Mouse (Mus musculus): ENCODE measurements around the gene Hist1h3b. TPM values are rescaled to one million over a fixed set of nuclear protein-coding genes. Genes with fewer than 3 reads are reported as not detected.
"Not testable (repeated sequence)": the region's sequence is repeated elsewhere in the genome, so short reads cannot be mapped to it uniquely, and the experiment has no call there.

The Hist1h3b gene
- polyA plus RNA-seq, 1 experiment, result 4.7 TPM

DNA sequence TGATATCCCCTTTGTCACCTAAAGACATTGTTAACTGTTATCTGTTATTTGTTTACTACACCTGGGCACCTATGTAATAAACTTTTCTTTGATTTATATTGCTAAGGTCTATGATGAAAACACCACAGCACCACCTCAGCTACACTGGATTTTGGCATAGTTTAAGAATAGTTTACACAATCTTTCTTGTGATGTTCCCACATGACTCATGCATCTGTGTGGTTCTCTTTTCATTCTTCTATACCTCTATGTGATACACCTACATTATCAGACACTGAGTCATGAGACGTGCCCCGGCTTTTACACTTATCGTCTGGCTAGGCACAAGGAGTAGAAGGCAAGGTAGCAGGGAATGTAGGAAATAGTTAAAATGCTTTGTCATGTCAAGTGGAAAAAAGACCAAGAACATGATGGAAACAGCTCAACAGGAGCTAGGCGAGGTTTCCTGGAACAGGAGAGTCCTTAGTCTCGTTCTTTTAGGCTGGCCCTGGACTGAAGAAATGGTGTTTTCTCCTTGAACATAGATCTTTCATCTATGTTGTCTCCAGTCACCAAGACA lies 2.4 kb upstream of the Hist1h3b start:
- Histone ChIP-seq H3K4me1 (ENCODE audit: control insufficient read depth, insufficient read depth, low read length) (peaks cover 7% of the 10 kb centered on the region), H3K27ac (ENCODE audit: control insufficient read depth, insufficient read depth, low read depth, low read length) (no peak overlapping the region), H3K4me3 (ENCODE audit: control insufficient read depth, low read depth, low read length) (no peak overlapping the region), H3K36me3 (ENCODE audit: control insufficient read depth, insufficient read depth, low read length) (no peaks in the 10 kb centered on the region), H3K27me3 (ENCODE audit: control insufficient read depth, insufficient read depth, low read length) (no peaks in the 10 kb centered on the region)
- TF ChIP-seq CTCF (IDR thresholded peaks at IDR 0.05; ENCODE audit: control insufficient read depth, insufficient read depth, insufficient replicate concordance, low read depth, low read length) (no peak), POLR2A (IDR thresholded peaks at IDR 0.05; ENCODE audit: control insufficient read depth, low read depth, low read length) (no peak)

DNA sequence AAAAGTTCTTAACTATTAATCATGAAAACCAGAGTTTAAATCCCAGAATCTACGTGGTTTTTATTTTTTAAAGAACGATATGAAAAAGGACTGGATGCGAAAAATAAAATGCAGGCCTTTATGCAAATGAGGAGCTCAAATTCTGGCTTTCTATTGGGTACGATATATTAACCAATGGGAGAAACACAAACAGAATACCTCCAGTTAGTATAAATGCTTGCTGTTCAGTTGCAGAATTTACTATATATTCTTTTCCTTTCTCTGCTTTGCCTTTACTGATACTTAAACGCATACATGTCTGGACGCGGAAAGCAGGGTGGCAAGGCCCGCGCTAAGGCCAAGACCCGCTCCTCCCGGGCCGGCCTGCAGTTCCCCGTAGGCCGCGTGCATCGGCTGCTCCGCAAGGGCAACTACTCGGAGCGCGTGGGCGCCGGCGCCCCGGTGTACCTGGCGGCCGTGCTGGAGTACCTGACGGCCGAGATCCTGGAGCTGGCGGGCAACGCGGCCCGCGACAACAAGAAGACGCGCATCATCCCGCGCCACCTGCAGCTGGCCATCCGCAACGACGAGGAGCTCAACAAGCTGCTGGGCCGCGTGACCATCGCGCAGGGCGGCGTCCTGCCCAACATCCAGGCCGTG lies 1.1 kb upstream of the Hist1h3b start, which contains the start of gene Hist1h2ab:
Gene Hist1h2ab (plus strand): TSS at position 288 of the 639 bp plus-strand sequence.
- peak within 1 kb of the TSS; percentile 60 for H3K4me3 ChIP-seq (ENCODE audit: control insufficient read depth, low read depth, low read length)
- not testable (repeated sequence) for H3K36me3 ChIP-seq (ENCODE audit: control insufficient read depth, insufficient read depth, low read length)
- TF ChIP-seq POLR2A (IDR thresholded peaks at IDR 0.05; ENCODE audit: control insufficient read depth, low read depth, low read length), result peak; percentile 49; the same call in 1 of the 2 replicates

DNA sequence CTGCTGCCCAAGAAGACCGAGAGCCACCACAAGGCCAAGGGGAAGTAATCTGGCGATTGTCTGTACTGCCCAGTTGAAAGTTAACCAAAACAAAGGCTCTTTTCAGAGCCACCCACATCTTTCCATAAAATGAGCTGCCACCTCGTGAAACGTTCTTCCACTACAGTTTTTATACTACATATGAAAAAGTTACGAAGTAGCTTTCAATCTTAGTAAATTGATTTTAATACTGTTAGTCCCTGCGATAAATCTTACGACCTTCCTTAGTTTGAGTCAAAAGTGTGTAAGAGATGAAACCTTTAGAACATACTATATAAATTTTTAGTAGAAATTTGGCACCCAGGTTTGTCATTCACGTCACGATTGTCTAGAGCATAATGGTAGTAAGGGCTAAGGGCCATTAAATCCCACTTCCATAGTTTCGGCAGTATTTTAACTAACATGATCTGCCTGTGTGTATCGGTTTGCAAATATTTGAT lies 550 bp upstream of the Hist1h3b start:
- peak overlapping the region; percentile 66 for H3K27ac ChIP-seq (ENCODE audit: control insufficient read depth, insufficient read depth, low read depth, low read length)
- H3K4me3 ChIP-seq (ENCODE audit: control insufficient read depth, low read depth, low read length), result peak overlapping the region; percentile 45
- TF ChIP-seq POLR2A (IDR thresholded peaks at IDR 0.05; ENCODE audit: control insufficient read depth, low read depth, low read length) (no peak), CTCF (IDR thresholded peaks at IDR 0.05; ENCODE audit: control insufficient read depth, insufficient read depth, insufficient replicate concordance, low read depth, low read length) (no peak)
- peaks cover 4% of the 10 kb centered on the region for H3K4me1 ChIP-seq (ENCODE audit: control insufficient read depth, insufficient read depth, low read length)
- H3K27me3 ChIP-seq (ENCODE audit: control insufficient read depth, insufficient read depth, low read length), result no peaks in the 10 kb centered on the region
- H3K36me3 ChIP-seq (ENCODE audit: control insufficient read depth, insufficient read depth, low read length), result no peaks in the 10 kb centered on the region

More for the DNA sequence above, 1.1 kb upstream of the Hist1h3b start, which contains the start of gene Hist1h2ab:
- H3K27me3 ChIP-seq (ENCODE audit: control insufficient read depth, insufficient read depth, low read length); H3K4me1 ChIP-seq (ENCODE audit: control insufficient read depth, insufficient read depth, low read length): not testable (repeated sequence)
- H3K27ac ChIP-seq (ENCODE audit: control insufficient read depth, insufficient read depth, low read depth, low read length), result peak within 1 kb of the TSS; percentile 78

DNA sequence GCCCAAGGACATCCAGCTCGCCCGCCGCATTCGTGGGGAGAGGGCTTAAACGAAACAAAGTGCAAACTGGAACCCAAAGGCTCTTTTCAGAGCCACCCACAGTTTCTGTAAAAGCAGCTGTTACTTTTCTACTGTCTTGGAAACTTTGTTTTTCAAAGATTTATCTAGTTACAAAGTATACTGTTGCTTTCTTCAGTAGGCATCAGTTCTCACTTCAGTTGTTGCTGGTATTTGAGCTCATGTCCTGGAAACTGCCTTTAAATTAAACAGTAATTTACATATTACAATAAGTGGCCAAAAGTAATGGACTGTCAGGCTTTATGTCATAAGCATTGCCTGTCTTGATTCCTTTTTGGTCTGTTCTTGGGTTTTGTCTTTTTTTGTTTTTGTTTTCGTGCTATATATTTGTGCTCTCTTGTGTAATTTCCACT lies 690 bp downstream of the Hist1h3b start:
- H3K27me3 ChIP-seq (ENCODE audit: control insufficient read depth, insufficient read depth, low read length), result no peaks in the 10 kb centered on the region
- TF ChIP-seq CTCF (IDR thresholded peaks at IDR 0.05; ENCODE audit: control insufficient read depth, insufficient read depth, insufficient replicate concordance, low read depth, low read length) (no peak), POLR2A (IDR thresholded peaks at IDR 0.05; ENCODE audit: control insufficient read depth, low read depth, low read length) (no peak)
- H3K27ac ChIP-seq (ENCODE audit: control insufficient read depth, insufficient read depth, low read depth, low read length), result peak overlapping the region; percentile 54; the same call in 1 of the 2 replicates
- peaks cover 2% of the 10 kb centered on the region for H3K4me1 ChIP-seq (ENCODE audit: control insufficient read depth, insufficient read depth, low read length)
- peak overlapping the region; percentile 25; the same call in 1 of the 2 replicates for H3K4me3 ChIP-seq (ENCODE audit: control insufficient read depth, low read depth, low read length)
- no peaks in the 10 kb centered on the region for H3K36me3 ChIP-seq (ENCODE audit: control insufficient read depth, insufficient read depth, low read length)

- no peak for TF ChIP-seq CTCF (IDR thresholded peaks at IDR 0.05; ENCODE audit: control insufficient read depth, insufficient read depth, insufficient replicate concordance, low read depth, low read length)
- no peak for TF ChIP-seq POLR2A (IDR thresholded peaks at IDR 0.05; ENCODE audit: control insufficient read depth, low read depth, low read length)
- Histone ChIP-seq H3K36me3 (ENCODE audit: control insufficient read depth, insufficient read depth, low read length) (no peaks in the 10 kb centered on the region), H3K4me3 (ENCODE audit: control insufficient read depth, low read depth, low read length) (no peak overlapping the region), H3K27me3 (ENCODE audit: control insufficient read depth, insufficient read depth, low read length) (no peaks in the 10 kb centered on the region), H3K4me1 (ENCODE audit: control insufficient read depth, insufficient read depth, low read length) (peaks cover 2% of the 10 kb centered on the region), H3K27ac (ENCODE audit: control insufficient read depth, insufficient read depth, low read depth, low read length) (no peak overlapping the region)
Measured at GRCm38 (mm10) chr13:23753314-23754078, 1.4 kb downstream of the Hist1h3b start.

GRCm38 (mm10) chr13:23755000-23755399 lies 2.9 kb downstream of the Hist1h3b start:
- Histone ChIP-seq H3K27me3 (ENCODE audit: control insufficient read depth, insufficient read depth, low read length) (no peaks in the 10 kb centered on the region), H3K4me3 (ENCODE audit: control insufficient read depth, low read depth, low read length) (no peak overlapping the region), H3K4me1 (ENCODE audit: control insufficient read depth, insufficient read depth, low read length) (peaks cover 4% of the 10 kb centered on the region), H3K36me3 (ENCODE audit: control insufficient read depth, insufficient read depth, low read length) (no peaks in the 10 kb centered on the region), H3K27ac (ENCODE audit: control insufficient read depth, insufficient read depth, low read depth, low read length) (no peak overlapping the region)
- TF ChIP-seq CTCF (IDR thresholded peaks at IDR 0.05; ENCODE audit: control insufficient read depth, insufficient read depth, insufficient replicate concordance, low read depth, low read length) (no peak), POLR2A (IDR thresholded peaks at IDR 0.05; ENCODE audit: control insufficient read depth, low read depth, low read length) (no peak)

GRCm38 (mm10) chr13:23756790-23757189 lies 4.7 kb downstream of the Hist1h3b start, which contains the start of gene Hist1h4b:
Hist1h4b (plus strand) TSS chr13:23757013.
- TF ChIP-seq POLR2A (IDR thresholded peaks at IDR 0.05; ENCODE audit: control insufficient read depth, low read depth, low read length), result no peak; the same call in 1 of the 2 replicates
- TF ChIP-seq CTCF (IDR thresholded peaks at IDR 0.05; ENCODE audit: control insufficient read depth, insufficient read depth, insufficient replicate concordance, low read depth, low read length), result no peak
- Histone ChIP-seq H3K27me3 (ENCODE audit: control insufficient read depth, insufficient read depth, low read length) (no peaks in the 10 kb centered on the region), H3K4me3 (ENCODE audit: control insufficient read depth, low read depth, low read length) (peak within 1 kb of the TSS; percentile 68), H3K4me1 (ENCODE audit: control insufficient read depth, insufficient read depth, low read length) (peaks cover 4% of the 10 kb centered on the region; the same call in 1 of the 2 replicates), H3K27ac (ENCODE audit: control insufficient read depth, insufficient read depth, low read depth, low read length) (peak within 1 kb of the TSS; percentile 81), H3K36me3 (ENCODE audit: control insufficient read depth, insufficient read depth, low read length) (no peaks in the 10 kb centered on the region)

Data from testis, adult 2 months (tissue).